12 mouse cellular contexts compared by ENCODE assay signal in genomic region chr6:77462737-77463136, GRCm38 (mm10).
DNase-seq lines count a peak whose midpoint lies in the region; ATAC-seq lines count a peak whose summit lies in the region.
"Had no signal": no experiment of that assay in that cellular context is flagged by ENCODE, and none has a peak within 500 bp of the region (broad histone marks: within the 10 kb centered on the region; RNA-seq: fewer than 3 reads in every experiment).

No protein-coding gene starts in this region.

- H3K4me1 ChIP-seq in embryonic facial prominence, embryonic 14.5 days (ENCODE audit: control insufficient read depth, insufficient read depth, low read length): no peaks in the 10 kb centered on the region
- no peaks in the 10 kb centered on the region for H3K4me1 ChIP-seq in embryonic facial prominence, embryonic 10.5 days
- H3K4me1 ChIP-seq in kidney, embryonic 16.5 days (ENCODE audit: insufficient read depth, low read length): no peaks in the 10 kb centered on the region
- H3K4me1 ChIP-seq in intestine, embryonic 15.5 days (replicated peaks): no peaks in the 10 kb centered on the region
- H3K4me1 ChIP-seq: liver, embryonic 12.5 days had no signal

- 33% methylated on average over 1 of the region's 1 CpGs for WGBS in embryonic facial prominence, embryonic 14.5 days
- 43% methylated on average over 1 of the region's 1 CpGs for WGBS in embryonic facial prominence, embryonic 10.5 days
- WGBS in kidney, embryonic 16.5 days: 6% methylated on average over 1 of the region's 1 CpGs
- WGBS in intestine, embryonic 15.5 days: 40% methylated on average over 1 of the region's 1 CpGs

- no peak for DNase-seq in embryonic facial prominence, embryonic 14.5 days (ENCODE audit: low spot score)
- DNase-seq in embryonic facial prominence, embryonic 10.5 days (ENCODE audit: low spot score): no peak
- DNase-seq in kidney, adult 18-20 months: peak; percentile 4
- peak; percentile 2 for DNase-seq in ovary, adult 18-20 months (ENCODE audit: low spot score)
- no peak for DNase-seq in ovary, postnatal 14 days (ENCODE audit: low spot score)
- no peak for DNase-seq in embryo, embryonic 10 days (ENCODE audit: low spot score)
- DNase-seq: cerebellum, postnatal 25 days; heart, postnatal 4 days had no signal

- H3K27me3 ChIP-seq in embryonic facial prominence, embryonic 14.5 days (replicated peaks; ENCODE audit: control insufficient read depth, insufficient read depth, low read length): no peaks in the 10 kb centered on the region
- no peaks in the 10 kb centered on the region for H3K27me3 ChIP-seq in embryonic facial prominence, embryonic 10.5 days (replicated peaks; ENCODE audit: low read depth, poor library complexity, severe bottlenecking)
- no peaks in the 10 kb centered on the region for H3K27me3 ChIP-seq in kidney, embryonic 16.5 days (ENCODE audit: insufficient read depth, low read length)
- H3K27me3 ChIP-seq in intestine, embryonic 15.5 days (replicated peaks): no peaks in the 10 kb centered on the region
- H3K27me3 ChIP-seq: liver, embryonic 12.5 days had no signal

- H3K36me3 ChIP-seq in embryonic facial prominence, embryonic 14.5 days (ENCODE audit: control insufficient read depth, insufficient read depth, low read length): no peaks in the 10 kb centered on the region
- no peaks in the 10 kb centered on the region for H3K36me3 ChIP-seq in embryonic facial prominence, embryonic 10.5 days (replicated peaks)
- no peaks in the 10 kb centered on the region for H3K36me3 ChIP-seq in kidney, embryonic 16.5 days (ENCODE audit: insufficient read depth, low read length)
- no peaks in the 10 kb centered on the region for H3K36me3 ChIP-seq in intestine, embryonic 15.5 days
- H3K36me3 ChIP-seq: liver, embryonic 12.5 days had no signal

- peak; percentile 44; the same call in 1 of the 2 replicates for ATAC-seq in embryonic facial prominence, embryonic 14.5 days (ENCODE audit: low read depth)
- ATAC-seq in kidney, embryonic 16.5 days (ENCODE audit: low FRiP score, low TSS enrichment): no peak
- no peak for ATAC-seq in intestine, embryonic 15.5 days
- ATAC-seq: liver, embryonic 12.5 days had no signal

- H3K9me3 ChIP-seq in embryonic facial prominence, embryonic 14.5 days (ENCODE audit: control insufficient read depth, low read length): no peaks in the 10 kb centered on the region
- H3K9me3 ChIP-seq in embryonic facial prominence, embryonic 10.5 days: no peaks in the 10 kb centered on the region
- H3K9me3 ChIP-seq in kidney, embryonic 16.5 days (ENCODE audit: low read length): no peaks in the 10 kb centered on the region
- no peaks in the 10 kb centered on the region for H3K9me3 ChIP-seq in intestine, embryonic 15.5 days
- H3K9me3 ChIP-seq: liver, embryonic 12.5 days had no signal

- H3K4me3 ChIP-seq in embryonic facial prominence, embryonic 14.5 days (ENCODE audit: low read depth, low read length): no peak overlapping the region
- no peak overlapping the region for H3K4me3 ChIP-seq in embryonic facial prominence, embryonic 10.5 days
- no peak overlapping the region for H3K4me3 ChIP-seq in kidney, embryonic 16.5 days (ENCODE audit: low read length)
- no peak overlapping the region for H3K4me3 ChIP-seq in intestine, embryonic 15.5 days (replicated peaks)
- H3K4me3 ChIP-seq: heart, adult 2 months; liver, embryonic 12.5 days had no signal

- H3K9ac ChIP-seq in embryonic facial prominence, embryonic 14.5 days (ENCODE audit: low read depth, low read length): no peak overlapping the region
- no peak overlapping the region for H3K9ac ChIP-seq in kidney, embryonic 16.5 days (replicated peaks; ENCODE audit: low read length)
- no peak overlapping the region for H3K9ac ChIP-seq in intestine, embryonic 15.5 days
- H3K9ac ChIP-seq: liver, embryonic 12.5 days had no signal

- no peak overlapping the region for H3K27ac ChIP-seq in embryonic facial prominence, embryonic 14.5 days (replicated peaks; ENCODE audit: low read depth, low read length)
- no peak overlapping the region for H3K27ac ChIP-seq in embryonic facial prominence, embryonic 10.5 days (replicated peaks)
- H3K27ac ChIP-seq in kidney, embryonic 16.5 days (ENCODE audit: low read length): no peak overlapping the region
- no peak overlapping the region for H3K27ac ChIP-seq in intestine, embryonic 15.5 days
- H3K27ac ChIP-seq: heart, adult 2 months; liver, embryonic 12.5 days had no signal

- no peak overlapping the region for H3K4me2 ChIP-seq in embryonic facial prominence, embryonic 14.5 days (ENCODE audit: low read depth, low read length)
- H3K4me2 ChIP-seq in kidney, embryonic 16.5 days (replicated peaks; ENCODE audit: low read depth, low read length): no peak overlapping the region
- no peak overlapping the region for H3K4me2 ChIP-seq in intestine, embryonic 15.5 days (replicated peaks)
- H3K4me2 ChIP-seq: liver, embryonic 12.5 days had no signal

Comparison
In these comparisons a context has a peak if more than half of its experiments do, and no peak if none do; other contexts are left out.
1. DNase-seq: peak in kidney, adult 18-20 months (single experiment) and ovary, adult 18-20 months (single experiment); none in embryonic facial prominence, embryonic 14.5 days (single experiment), embryonic facial prominence, embryonic 10.5 days (single experiment), ovary, postnatal 14 days (single experiment) and embryo, embryonic 10 days (single experiment).